Mouse (Mus musculus) subcutaneous adipose tissue, adult 2 months (tissue): ENCODE measurements around the gene Alx1. TPM values are rescaled to one million over a fixed set of nuclear protein-coding genes. Genes with fewer than 3 reads are reported as not detected.

Experiments
- polyA plus RNA-seq: library from polyadenylated mRNA; depleted of rRNA; stranded (reverse); fragments of >200 nt; gene quantifications from 2 replicates; pipeline ENCODE4 v1.2.3, GENCODE M21; 2012; ENCODE audit warnings: low replicate concordance; rRNA removed

Alx1 gene
- 0.26 and 0.36 TPM in 2 replicates for polyA plus RNA-seq

DNA sequence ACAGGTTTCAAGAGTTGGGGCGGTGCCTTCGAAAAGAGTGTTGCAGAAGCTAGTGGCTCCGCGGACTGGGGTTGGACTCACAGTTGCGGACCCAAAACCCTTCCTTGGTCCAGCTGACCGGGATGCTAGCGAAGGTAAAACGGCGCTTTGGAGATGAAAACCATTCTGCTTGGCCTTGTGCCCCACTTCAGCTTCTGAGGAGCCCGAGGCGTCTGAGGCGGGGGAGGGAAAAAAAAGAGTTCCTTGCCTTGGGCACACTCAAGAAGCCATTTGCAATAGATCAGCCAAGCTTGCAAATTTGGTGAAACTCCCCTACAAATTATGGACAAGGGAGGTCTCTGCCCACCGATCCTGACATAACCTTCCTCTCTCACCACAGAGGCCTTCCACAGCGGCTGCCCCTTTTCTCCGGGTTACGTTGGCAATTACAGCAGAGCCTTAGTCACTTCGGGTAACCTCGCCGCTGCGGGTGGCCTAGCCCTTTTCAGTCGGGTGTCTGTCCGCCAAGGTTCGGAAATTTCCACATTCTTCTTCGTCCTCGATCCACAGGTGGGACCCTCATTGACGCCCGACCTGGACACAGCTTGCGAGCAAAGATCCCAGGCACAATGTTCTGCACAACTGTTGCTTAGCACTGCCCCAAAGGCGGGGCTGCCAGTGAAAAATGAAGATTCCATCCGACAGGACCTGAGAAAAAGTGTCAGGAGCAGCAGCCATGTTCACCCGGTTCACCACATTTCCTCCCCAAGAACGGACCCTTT, at the start of gene Alx1:
Gene Alx1 (minus strand): TSS at position 486 of the 761 bp plus-strand sequence.

Other genes with a start within 250 kb of the Alx1 start
- gene Lrriq1, start 206.1 kb upstream of the Alx1 start, polyA plus RNA-seq = 0.09 TPM in 1 of 2 replicates, not detected in the other